Mouse (Mus musculus): ENCODE results near the gene Zfp451. TPM values are rescaled to one million over a fixed set of nuclear protein-coding genes. Genes with fewer than 3 reads are reported as not detected.
A peak's percentile ranks its signal among the peaks of the same experiment; 100 is the strongest.
"Not testable (repeated sequence)": the region's sequence is repeated elsewhere in the genome, so short reads cannot be mapped to it uniquely, and the experiment has no call there.

The Zfp451 gene
- polyA plus RNA-seq, 1 experiment from 2014 or later, result 28.5 TPM

- Histone ChIP-seq H3K4me1 (peaks cover 21% of the 10 kb centered on the region), H3K9me3 (no peaks in the 10 kb centered on the region), H3K27ac (no peak overlapping the region), H3K36me3 (peaks cover 10% of the 10 kb centered on the region), H3K9ac (peak overlapping the region; percentile 80), H3K4me3 (peak overlapping the region; percentile 76), H3K27me3 (no peaks in the 10 kb centered on the region), H3K4me2 (peak overlapping the region; percentile 91)
- ATAC-seq (ENCODE audit: insufficient number of reproducible peaks, insufficient read depth, low FRiP score, low TSS enrichment, low read depth), result no peak
- WGBS, result 20% methylated on average over 18 of the region's 18 CpGs
Measured at GRCm38 (mm10) chr1:33756258-33757032, 58.0 kb downstream of the Zfp451 start.

DNA sequence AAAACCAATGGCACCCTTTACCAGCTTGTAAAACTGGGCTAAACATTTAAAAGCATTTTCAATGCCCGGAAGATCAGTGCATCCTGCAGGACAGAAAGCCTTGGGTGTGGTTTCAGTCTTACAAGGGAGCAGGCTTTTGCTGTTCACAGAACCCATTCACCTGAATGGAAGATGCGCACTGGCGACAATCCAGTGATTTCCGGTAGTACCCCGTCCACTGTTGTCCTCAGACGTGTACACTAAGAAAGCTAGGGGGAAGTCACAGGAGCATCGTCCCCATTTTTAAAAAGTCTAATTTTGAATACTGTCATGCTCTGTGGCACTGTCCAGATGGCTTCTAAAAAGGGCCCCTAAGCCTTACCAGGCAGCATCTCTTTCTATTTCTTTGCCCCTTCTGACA lies 58.6 kb downstream of the Zfp451 start:
- Histone ChIP-seq H3K4me3 (peak overlapping the region; percentile 76; the same call in 1 of the 2 replicates), H3K9me3 (no peaks in the 10 kb centered on the region), H3K27ac (no peak overlapping the region), H3K36me3 (peaks cover 9% of the 10 kb centered on the region), H3K4me2 (peak overlapping the region; percentile 91), H3K4me1 (peaks cover 21% of the 10 kb centered on the region), H3K9ac (peak overlapping the region; percentile 80; the same call in 1 of the 2 replicates), H3K27me3 (no peaks in the 10 kb centered on the region)
- WGBS, result 80% methylated on average over 7 of the region's 7 CpGs
- ATAC-seq (ENCODE audit: insufficient number of reproducible peaks, insufficient read depth, low FRiP score, low TSS enrichment, low read depth), result no peak

- Histone ChIP-seq H3K9me3 (no peaks in the 10 kb centered on the region), H3K27ac (no peak overlapping the region), H3K36me3 (peaks cover 3% of the 10 kb centered on the region; the same call in 1 of the 2 replicates), H3K4me3 (no peak overlapping the region), H3K27me3 (no peaks in the 10 kb centered on the region), H3K4me2 (no peak overlapping the region), H3K9ac (no peak overlapping the region), H3K4me1 (peaks cover 21% of the 10 kb centered on the region)
- WGBS, result 76% methylated on average over 21 of the region's 21 CpGs
- ATAC-seq (ENCODE audit: insufficient number of reproducible peaks, insufficient read depth, low FRiP score, low TSS enrichment, low read depth), result no peak
Measured at GRCm38 (mm10) chr1:33754965-33755735, 59.2 kb downstream of the Zfp451 start.

GRCm38 (mm10) chr1:33754089-33754488 lies 60.3 kb downstream of the Zfp451 start:
- Histone ChIP-seq H3K4me3 (no peak overlapping the region), H3K27ac (no peak overlapping the region), H3K27me3 (no peaks in the 10 kb centered on the region), H3K9ac (no peak overlapping the region), H3K4me1 (peaks cover 21% of the 10 kb centered on the region), H3K36me3 (no peaks in the 10 kb centered on the region; the same call in 1 of the 2 replicates), H3K4me2 (no peak overlapping the region), H3K9me3 (no peaks in the 10 kb centered on the region)
- no peak for ATAC-seq (ENCODE audit: insufficient number of reproducible peaks, insufficient read depth, low FRiP score, low TSS enrichment, low read depth)
- WGBS, result 86% methylated on average over 17 of the region's 17 CpGs

GRCm38 (mm10) chr1:33751283-33751682 lies 63.1 kb downstream of the Zfp451 start:
- Histone ChIP-seq H3K4me2 (no peak overlapping the region), H3K36me3 (peaks cover 21% of the 10 kb centered on the region), H3K9ac (no peak overlapping the region), H3K4me3 (no peak overlapping the region), H3K27ac (no peak overlapping the region), H3K27me3 (no peaks in the 10 kb centered on the region), H3K4me1 (peaks cover 6% of the 10 kb centered on the region), H3K9me3 (no peaks in the 10 kb centered on the region)
- WGBS, result 77% methylated on average over 10 of the region's 10 CpGs
- ATAC-seq (ENCODE audit: insufficient number of reproducible peaks, insufficient read depth, low FRiP score, low TSS enrichment, low read depth), result no peak

DNA sequence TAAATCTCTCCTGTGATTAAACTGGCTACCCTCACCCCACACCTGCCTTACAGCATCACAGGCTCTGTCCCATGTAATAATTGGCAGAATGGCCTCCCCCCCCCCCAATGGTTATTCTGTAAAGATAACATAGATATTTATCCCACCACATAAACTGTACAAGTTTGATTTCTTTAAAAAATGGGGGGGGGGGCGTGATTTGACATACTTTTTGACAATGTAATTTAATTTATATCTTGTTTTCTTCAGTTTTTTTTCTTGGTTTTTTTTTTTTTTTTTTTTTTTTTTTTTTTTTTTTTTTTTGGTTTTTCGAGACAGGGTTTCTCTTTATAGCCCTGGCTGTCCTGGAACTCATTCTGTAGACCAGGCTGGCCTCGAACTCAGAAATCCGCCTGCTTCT lies 64.7 kb downstream of the Zfp451 start:
- H3K4me1 ChIP-seq; H3K4me3 ChIP-seq; ATAC-seq (ENCODE audit: insufficient number of reproducible peaks, insufficient read depth, low FRiP score, low TSS enrichment, low read depth); H3K9ac ChIP-seq; H3K27ac ChIP-seq; H3K9me3 ChIP-seq; H3K4me2 ChIP-seq; H3K27me3 ChIP-seq: not testable (repeated sequence)
- peaks cover 34% of the 10 kb centered on the region for H3K36me3 ChIP-seq
- WGBS, result 87% methylated on average over 4 of the region's 4 CpGs

DNA sequence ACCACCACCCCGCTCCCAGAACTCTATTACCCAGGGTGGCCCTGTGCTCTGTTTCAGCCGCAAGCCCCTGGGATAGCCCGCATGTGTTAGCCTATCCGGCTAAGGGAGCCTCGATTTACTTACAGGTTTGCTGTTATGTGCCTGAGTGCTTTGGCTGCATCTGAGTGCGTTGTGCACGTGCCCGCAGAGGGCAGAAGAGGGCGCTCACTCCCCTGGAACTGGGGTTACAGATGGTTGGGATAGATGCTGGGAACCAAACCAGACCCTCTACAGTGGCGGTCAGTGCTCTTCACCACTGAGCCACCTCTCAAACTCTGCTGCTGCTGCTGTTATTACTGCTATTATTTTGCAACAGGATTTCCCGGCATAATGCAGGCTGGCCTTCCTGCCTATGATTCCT lies 65.3 kb downstream of the Zfp451 start:
- Histone ChIP-seq H3K36me3 (peaks cover 37% of the 10 kb centered on the region), H3K27ac (no peak overlapping the region), H3K9ac (no peak overlapping the region), H3K4me2 (no peak overlapping the region), H3K9me3 (no peaks in the 10 kb centered on the region), H3K4me1 (no peaks in the 10 kb centered on the region), H3K4me3 (no peak overlapping the region), H3K27me3 (no peaks in the 10 kb centered on the region)
- 97% methylated on average over 11 of the region's 11 CpGs for WGBS
- no peak for ATAC-seq (ENCODE audit: insufficient number of reproducible peaks, insufficient read depth, low FRiP score, low TSS enrichment, low read depth)

- Histone ChIP-seq H3K4me3 (no peak overlapping the region), H3K9me3 (no peaks in the 10 kb centered on the region), H3K4me1 (no peaks in the 10 kb centered on the region), H3K9ac (no peak overlapping the region), H3K27ac (no peak overlapping the region), H3K27me3 (no peaks in the 10 kb centered on the region), H3K4me2 (no peak overlapping the region), H3K36me3 (peaks cover 48% of the 10 kb centered on the region)
- no peak for ATAC-seq (ENCODE audit: insufficient number of reproducible peaks, insufficient read depth, low FRiP score, low TSS enrichment, low read depth)
- 91% methylated on average over 4 of the region's 4 CpGs for WGBS
Measured at GRCm38 (mm10) chr1:33745901-33746300, 68.5 kb downstream of the Zfp451 start.

- not testable (repeated sequence) for H3K4me3 ChIP-seq; H3K27ac ChIP-seq; H3K4me2 ChIP-seq; ATAC-seq (ENCODE audit: insufficient number of reproducible peaks, insufficient read depth, low FRiP score, low TSS enrichment, low read depth); H3K9me3 ChIP-seq; H3K9ac ChIP-seq; H3K4me1 ChIP-seq; H3K27me3 ChIP-seq
- 88% methylated on average over 9 of the region's 9 CpGs for WGBS
- H3K36me3 ChIP-seq, result peaks cover 58% of the 10 kb centered on the region
Measured at GRCm38 (mm10) chr1:33744815-33745214, 69.6 kb downstream of the Zfp451 start.

DNA sequence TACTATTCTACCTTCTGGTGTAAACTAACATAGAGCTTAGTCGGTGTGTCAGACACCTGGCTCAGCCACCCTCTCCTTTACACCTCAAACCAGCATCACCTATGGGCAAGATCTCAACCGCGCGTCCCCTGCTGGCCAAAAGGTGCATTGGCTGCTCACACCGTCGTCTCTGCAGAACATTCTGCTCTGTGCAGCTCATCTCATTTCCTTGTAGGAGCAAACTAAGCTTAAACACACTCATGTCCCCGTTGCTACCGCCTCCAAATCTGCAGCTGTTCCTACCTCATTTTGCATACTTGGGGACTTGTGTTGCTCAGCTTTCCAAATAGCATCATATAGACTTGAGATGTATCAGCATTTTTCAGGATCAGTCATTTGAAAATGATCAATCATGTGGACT lies 71.5 kb downstream of the Zfp451 start:
- Histone ChIP-seq H3K4me1 (no peaks in the 10 kb centered on the region), H3K27ac (no peak overlapping the region), H3K9me3 (no peaks in the 10 kb centered on the region), H3K36me3 (peaks cover 69% of the 10 kb centered on the region), H3K4me2 (no peak overlapping the region), H3K9ac (no peak overlapping the region), H3K4me3 (no peak overlapping the region), H3K27me3 (no peaks in the 10 kb centered on the region)
- WGBS, result 19% methylated on average over 8 of the region's 8 CpGs
- ATAC-seq (ENCODE audit: insufficient number of reproducible peaks, insufficient read depth, low FRiP score, low TSS enrichment, low read depth), result no peak

GRCm38 (mm10) chr1:33739302-33739701 lies 75.1 kb downstream of the Zfp451 start:
- WGBS, result 32% methylated on average over 12 of the region's 12 CpGs
- Histone ChIP-seq H3K4me3 (no peak overlapping the region), H3K9ac (no peak overlapping the region), H3K4me1 (no peaks in the 10 kb centered on the region), H3K27ac (no peak overlapping the region), H3K27me3 (no peaks in the 10 kb centered on the region), H3K9me3 (no peaks in the 10 kb centered on the region), H3K36me3 (peaks cover 71% of the 10 kb centered on the region), H3K4me2 (no peak overlapping the region)
- ATAC-seq (ENCODE audit: insufficient number of reproducible peaks, insufficient read depth, low FRiP score, low TSS enrichment, low read depth), result no peak; the same call in 1 of the 2 replicates

All from embryonic facial prominence, embryonic 13.5 days (tissue).